Mouse (Mus musculus): ENCODE data around the gene Map2k5. TPM values are rescaled to one million over a fixed set of nuclear protein-coding genes. Genes with fewer than 3 reads are reported as not detected.

Gene Map2k5
- polyA plus RNA-seq, 1 experiment from 2014 or later, result 38.4 TPM

DNA sequence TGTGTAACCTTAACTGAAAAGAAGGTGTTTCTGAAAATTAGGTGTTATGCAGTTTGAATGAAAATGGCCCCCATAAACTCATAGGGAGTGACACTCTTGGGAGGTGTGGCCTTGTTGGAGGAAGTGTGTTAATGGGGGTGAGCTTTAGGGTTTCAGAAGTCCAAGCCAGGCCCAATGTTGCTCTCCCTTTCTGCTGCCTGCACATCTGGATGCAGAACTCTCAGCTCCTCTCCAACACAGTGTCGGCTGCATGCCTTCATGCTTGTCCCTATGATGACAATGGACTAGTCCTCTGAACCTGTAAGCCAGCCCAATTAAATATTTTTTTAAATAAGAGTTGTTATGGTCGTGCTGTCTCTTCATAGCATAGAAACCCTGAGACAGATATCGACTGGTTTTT is 2.6 kb upstream of the Map2k5 start:
- no peak for ATAC-seq (ENCODE audit: low FRiP score, low TSS enrichment)
- 83% methylated on average over 3 of the region's 3 CpGs for WGBS

DNA sequence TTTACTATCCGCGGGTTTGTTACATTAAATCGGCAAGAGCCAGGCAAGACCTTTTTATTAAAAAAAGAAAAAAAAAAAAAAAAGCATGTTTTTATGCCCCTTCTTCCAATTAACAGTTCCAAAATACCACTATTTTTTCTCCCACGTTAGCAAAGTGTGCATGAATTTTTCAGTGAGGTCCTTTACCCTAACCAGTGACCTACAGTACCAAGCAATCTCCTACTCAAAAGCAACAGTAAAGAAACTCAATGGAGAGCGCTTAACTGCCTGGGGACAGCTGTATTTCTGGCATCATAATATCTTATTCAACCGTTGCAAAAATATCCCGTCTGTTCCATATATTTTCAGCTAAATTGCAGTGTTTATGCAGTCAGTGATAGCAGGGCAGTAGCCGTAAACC is 472 bp upstream of the Map2k5 start:
- peaks cover 5% of the 10 kb centered on the region; the same call in 1 of the 2 replicates for H3K36me3 ChIP-seq (ENCODE audit: insufficient read depth, low read length)
- peak overlapping the region; percentile 97 for H3K9ac ChIP-seq (replicated peaks; ENCODE audit: low read length)
- WGBS, result 16% methylated on average over 8 of the region's 8 CpGs
- ATAC-seq (ENCODE audit: low FRiP score, low TSS enrichment), result no peak
- H3K27me3 ChIP-seq (ENCODE audit: insufficient read depth, low read length), result no peaks in the 10 kb centered on the region
- peak overlapping the region; percentile 77 for H3K4me3 ChIP-seq (ENCODE audit: low read length)
- no peaks in the 10 kb centered on the region for H3K9me3 ChIP-seq (ENCODE audit: low read length)
- peaks cover 23% of the 10 kb centered on the region for H3K4me1 ChIP-seq (ENCODE audit: insufficient read depth, low read length)
- peak overlapping the region; percentile 92 for H3K27ac ChIP-seq (ENCODE audit: low read length)
- peak overlapping the region; percentile 73 for H3K4me2 ChIP-seq (replicated peaks; ENCODE audit: low read depth, low read length)

More for the DNA sequence above, 2.6 kb upstream of the Map2k5 start:
- H3K4me1 ChIP-seq (ENCODE audit: insufficient read depth, low read length), result peaks cover 22% of the 10 kb centered on the region
- H3K36me3 ChIP-seq (ENCODE audit: insufficient read depth, low read length), result no peaks in the 10 kb centered on the region
- no peak overlapping the region for H3K27ac ChIP-seq (ENCODE audit: low read length)
- H3K9me3 ChIP-seq (ENCODE audit: low read length), result no peaks in the 10 kb centered on the region
- no peak overlapping the region for H3K9ac ChIP-seq (replicated peaks; ENCODE audit: low read length)
- no peak overlapping the region for H3K4me3 ChIP-seq (ENCODE audit: low read length)
- no peaks in the 10 kb centered on the region for H3K27me3 ChIP-seq (ENCODE audit: insufficient read depth, low read length)
- no peak overlapping the region for H3K4me2 ChIP-seq (replicated peaks; ENCODE audit: low read depth, low read length)

DNA sequence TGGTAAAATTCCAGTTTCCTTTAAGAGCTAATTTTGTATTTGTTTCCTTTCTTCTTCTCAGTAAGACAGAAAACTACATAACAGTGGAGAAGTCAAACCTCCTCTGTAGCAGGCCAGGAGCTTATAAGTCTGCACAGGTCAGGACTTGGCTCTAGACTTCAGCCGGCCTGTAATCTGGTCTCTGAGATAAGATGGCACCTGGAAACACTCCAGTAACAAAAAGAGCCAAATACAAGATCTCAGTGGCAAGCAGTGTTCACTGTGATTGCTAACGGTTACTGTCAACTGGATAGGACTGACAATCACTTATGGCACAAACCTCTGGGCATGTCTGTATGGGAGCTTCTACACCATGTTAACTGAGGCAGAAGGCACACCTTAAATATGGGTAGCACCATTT is 4.4 kb downstream of the Map2k5 start:
- peaks cover 19% of the 10 kb centered on the region for H3K4me1 ChIP-seq (ENCODE audit: insufficient read depth, low read length)
- no peaks in the 10 kb centered on the region for H3K27me3 ChIP-seq (ENCODE audit: insufficient read depth, low read length)
- H3K27ac ChIP-seq (ENCODE audit: low read length), result no peak overlapping the region
- H3K36me3 ChIP-seq (ENCODE audit: insufficient read depth, low read length), result peaks cover 14% of the 10 kb centered on the region
- H3K9ac ChIP-seq (replicated peaks; ENCODE audit: low read length), result no peak overlapping the region
- no peaks in the 10 kb centered on the region for H3K9me3 ChIP-seq (ENCODE audit: low read length)
- no peak overlapping the region for H3K4me3 ChIP-seq (ENCODE audit: low read length)
- no peak overlapping the region for H3K4me2 ChIP-seq (replicated peaks; ENCODE audit: low read depth, low read length)
- 95% methylated on average over 2 of the region's 2 CpGs for WGBS
- ATAC-seq (ENCODE audit: low FRiP score, low TSS enrichment), result no peak

DNA sequence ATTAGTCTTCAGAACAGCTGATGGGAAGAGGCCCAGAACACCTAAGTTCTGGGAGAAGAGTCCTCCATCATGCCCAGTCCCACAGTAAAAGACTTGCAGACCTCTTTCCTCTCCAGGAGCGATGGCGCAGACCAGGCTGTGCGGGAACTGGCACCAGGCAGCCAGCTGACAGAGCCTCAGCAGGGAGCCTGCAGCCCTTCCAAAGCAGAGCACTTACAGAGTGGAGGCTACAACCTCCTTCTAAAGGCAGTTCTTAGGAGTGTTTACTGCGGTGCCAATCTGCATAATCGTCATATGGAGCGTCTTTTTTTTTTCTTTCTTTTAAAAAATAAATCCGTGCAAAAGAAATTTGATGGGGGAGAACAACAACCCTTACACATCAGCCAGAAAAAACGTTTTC is 5.2 kb downstream of the Map2k5 start:
- 75% methylated on average over 8 of the region's 8 CpGs for WGBS
- H3K4me1 ChIP-seq (ENCODE audit: insufficient read depth, low read length), result peaks cover 19% of the 10 kb centered on the region
- no peak overlapping the region for H3K27ac ChIP-seq (ENCODE audit: low read length)
- H3K27me3 ChIP-seq (ENCODE audit: insufficient read depth, low read length), result no peaks in the 10 kb centered on the region
- ATAC-seq (ENCODE audit: low FRiP score, low TSS enrichment), result no peak
- no peak overlapping the region for H3K4me2 ChIP-seq (replicated peaks; ENCODE audit: low read depth, low read length)
- peaks cover 14% of the 10 kb centered on the region for H3K36me3 ChIP-seq (ENCODE audit: insufficient read depth, low read length)
- no peak overlapping the region for H3K4me3 ChIP-seq (ENCODE audit: low read length)
- no peak overlapping the region for H3K9ac ChIP-seq (replicated peaks; ENCODE audit: low read length)
- H3K9me3 ChIP-seq (ENCODE audit: low read length), result no peaks in the 10 kb centered on the region

DNA sequence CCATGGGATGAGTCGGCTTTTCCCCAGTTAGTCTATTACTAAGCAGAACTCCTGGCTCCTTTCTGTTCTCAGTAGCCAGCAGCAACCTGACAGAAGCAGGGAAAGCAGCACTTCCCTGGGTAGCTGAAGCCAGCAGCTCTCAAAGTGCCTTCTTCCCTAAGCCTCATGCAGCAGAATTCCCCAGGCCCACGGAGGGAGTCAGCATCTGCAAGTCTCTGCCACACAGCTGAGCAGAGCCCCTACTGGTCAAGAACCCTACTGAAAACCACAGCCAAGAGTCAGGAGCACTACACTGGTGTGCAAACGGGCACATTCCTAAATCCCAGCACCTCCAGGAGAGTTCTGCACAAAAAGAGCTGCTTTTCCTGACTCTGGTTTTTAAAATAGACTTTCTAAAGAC is 17.3 kb downstream of the Map2k5 start:
- Histone ChIP-seq H3K9ac (replicated peaks; ENCODE audit: low read length) (no peak overlapping the region), H3K9me3 (ENCODE audit: low read length) (peaks cover 3% of the 10 kb centered on the region), H3K4me1 (ENCODE audit: insufficient read depth, low read length) (0 out of 2 replicates have a peak, but pooled peaks cover 10% of the 10 kb centered on the region), H3K36me3 (ENCODE audit: insufficient read depth, low read length) (peaks cover 5% of the 10 kb centered on the region), H3K27me3 (ENCODE audit: insufficient read depth, low read length) (no peaks in the 10 kb centered on the region), H3K4me3 (ENCODE audit: low read length) (no peak overlapping the region), H3K27ac (ENCODE audit: low read length) (no peak overlapping the region), H3K4me2 (replicated peaks; ENCODE audit: low read depth, low read length) (no peak overlapping the region)
- 53% methylated on average over 3 of the region's 3 CpGs for WGBS
- no peak for ATAC-seq (ENCODE audit: low FRiP score, low TSS enrichment)

DNA sequence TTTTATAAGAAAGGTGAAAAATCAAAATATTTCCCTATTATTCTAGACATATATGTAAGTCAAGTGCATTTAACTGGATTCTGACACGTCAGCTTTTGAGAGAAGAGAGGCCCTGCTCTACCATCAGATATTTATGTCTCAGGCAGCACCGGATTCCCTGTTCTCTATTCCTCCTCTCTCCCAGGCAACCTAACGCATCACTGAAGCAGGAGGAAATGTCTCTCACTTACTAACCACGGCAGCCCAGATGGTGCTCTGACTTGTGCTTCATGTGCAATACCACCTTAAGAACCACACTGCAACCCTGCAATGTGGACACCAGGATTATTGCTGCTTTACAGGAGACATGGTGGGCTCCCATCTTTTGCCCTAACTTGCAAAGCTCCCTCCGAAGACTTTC is 18.7 kb downstream of the Map2k5 start:
- Histone ChIP-seq H3K27ac (ENCODE audit: low read length) (no peak overlapping the region), H3K4me2 (replicated peaks; ENCODE audit: low read depth, low read length) (no peak overlapping the region), H3K9ac (replicated peaks; ENCODE audit: low read length) (no peak overlapping the region), H3K4me3 (ENCODE audit: low read length) (no peak overlapping the region), H3K9me3 (ENCODE audit: low read length) (no peaks in the 10 kb centered on the region), H3K36me3 (ENCODE audit: insufficient read depth, low read length) (no peaks in the 10 kb centered on the region; the same call in 1 of the 2 replicates), H3K27me3 (ENCODE audit: insufficient read depth, low read length) (no peaks in the 10 kb centered on the region), H3K4me1 (ENCODE audit: insufficient read depth, low read length) (peaks cover 10% of the 10 kb centered on the region; the same call in 1 of the 2 replicates)
- no peak for ATAC-seq (ENCODE audit: low FRiP score, low TSS enrichment)
- whole genome bisulfite sequencing, result 87% methylated on average over 5 of the region's 5 CpGs

DNA sequence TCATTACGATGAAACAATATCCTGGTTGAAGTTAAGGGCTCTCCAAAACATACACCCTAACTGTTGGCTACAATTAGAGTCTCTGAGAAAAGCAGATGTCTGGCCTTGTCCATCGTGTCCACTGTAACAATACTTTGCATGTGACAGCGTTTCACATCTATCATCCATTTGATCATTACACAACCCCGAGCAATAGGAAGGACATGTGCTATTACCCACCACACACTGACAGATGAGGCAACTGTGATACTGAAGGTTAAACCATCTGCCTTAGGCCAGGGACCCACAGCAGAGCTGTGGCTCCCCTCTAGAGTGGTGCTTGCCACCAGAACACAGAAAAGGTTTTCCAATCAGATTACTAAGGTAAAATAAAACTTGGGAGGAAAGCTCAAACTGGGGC is 21.0 kb downstream of the Map2k5 start:
- WGBS, result 44% methylated on average over 4 of the region's 4 CpGs
- Histone ChIP-seq H3K9ac (replicated peaks; ENCODE audit: low read length) (no peak overlapping the region), H3K4me1 (ENCODE audit: insufficient read depth, low read length) (peaks cover 13% of the 10 kb centered on the region; the same call in 1 of the 2 replicates), H3K27ac (ENCODE audit: low read length) (no peak overlapping the region), H3K4me3 (ENCODE audit: low read length) (no peak overlapping the region), H3K4me2 (replicated peaks; ENCODE audit: low read depth, low read length) (no peak overlapping the region), H3K27me3 (ENCODE audit: insufficient read depth, low read length) (no peaks in the 10 kb centered on the region), H3K9me3 (ENCODE audit: low read length) (no peaks in the 10 kb centered on the region), H3K36me3 (ENCODE audit: insufficient read depth, low read length) (no peaks in the 10 kb centered on the region; the same call in 1 of the 2 replicates)
- ATAC-seq (ENCODE audit: low FRiP score, low TSS enrichment), result peak; percentile 31; the same call in 1 of the 2 replicates

DNA sequence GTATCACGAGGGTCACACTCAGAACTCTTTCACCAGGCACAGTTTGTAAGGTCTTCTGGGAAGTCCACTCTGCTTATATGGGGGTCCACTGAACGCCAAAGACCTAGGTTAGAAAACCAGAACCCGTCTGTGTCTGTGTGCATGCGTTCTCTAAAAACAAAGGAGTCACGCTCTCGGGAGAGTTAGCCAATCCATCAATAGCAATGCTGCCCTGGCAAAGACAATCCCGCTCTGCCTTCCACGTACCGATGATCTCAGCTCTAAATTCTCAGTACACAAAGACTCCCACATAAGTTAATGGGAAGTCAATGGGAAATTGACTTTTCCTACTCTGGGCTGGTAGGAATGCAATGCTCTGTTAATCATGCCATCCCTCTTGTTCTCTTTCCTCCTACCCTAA is 21.4 kb downstream of the Map2k5 start:
- no peaks in the 10 kb centered on the region; the same call in 1 of the 2 replicates for H3K36me3 ChIP-seq (ENCODE audit: insufficient read depth, low read length)
- no peak overlapping the region for H3K4me3 ChIP-seq (ENCODE audit: low read length)
- WGBS, result 34% methylated on average over 9 of the region's 9 CpGs
- no peak overlapping the region for H3K4me2 ChIP-seq (replicated peaks; ENCODE audit: low read depth, low read length)
- H3K27ac ChIP-seq (ENCODE audit: low read length), result no peak overlapping the region
- H3K9ac ChIP-seq (replicated peaks; ENCODE audit: low read length), result no peak overlapping the region
- peak; percentile 63 for ATAC-seq (ENCODE audit: low FRiP score, low TSS enrichment)
- H3K9me3 ChIP-seq (ENCODE audit: low read length), result no peaks in the 10 kb centered on the region
- peaks cover 13% of the 10 kb centered on the region; the same call in 1 of the 2 replicates for H3K4me1 ChIP-seq (ENCODE audit: insufficient read depth, low read length)
- H3K27me3 ChIP-seq (ENCODE audit: insufficient read depth, low read length), result no peaks in the 10 kb centered on the region

DNA sequence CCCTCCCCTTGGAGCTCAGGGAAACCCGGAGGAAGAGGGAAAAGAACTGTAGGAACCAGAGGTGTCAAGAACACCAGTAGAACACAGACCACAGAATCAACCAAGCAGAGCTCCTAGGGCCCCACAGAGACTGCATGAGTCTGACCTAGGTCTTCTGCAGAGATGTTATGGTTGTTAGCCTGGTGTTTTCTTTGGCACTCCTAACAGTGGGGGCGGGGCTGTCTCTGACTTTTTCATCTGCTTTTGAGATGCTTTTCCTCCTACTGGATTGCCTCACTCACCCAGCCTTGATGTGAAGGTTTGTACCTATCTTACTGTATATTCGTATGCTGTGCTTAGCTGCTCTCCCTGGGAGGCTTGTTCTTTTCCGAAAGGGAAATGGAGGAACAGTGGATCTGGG is 23.5 kb downstream of the Map2k5 start:
- no peak overlapping the region for H3K9ac ChIP-seq (replicated peaks; ENCODE audit: low read length)
- H3K4me2 ChIP-seq (replicated peaks; ENCODE audit: low read depth, low read length), result no peak overlapping the region
- no peak overlapping the region for H3K27ac ChIP-seq (ENCODE audit: low read length)
- 49% methylated on average over 4 of the region's 4 CpGs for WGBS
- peaks cover 13% of the 10 kb centered on the region; the same call in 1 of the 2 replicates for H3K4me1 ChIP-seq (ENCODE audit: insufficient read depth, low read length)
- H3K9me3 ChIP-seq (ENCODE audit: low read length), result no peaks in the 10 kb centered on the region
- no peaks in the 10 kb centered on the region for H3K27me3 ChIP-seq (ENCODE audit: insufficient read depth, low read length)
- H3K4me3 ChIP-seq (ENCODE audit: low read length), result no peak overlapping the region
- no peaks in the 10 kb centered on the region; the same call in 1 of the 2 replicates for H3K36me3 ChIP-seq (ENCODE audit: insufficient read depth, low read length)
- peak; percentile 54; the same call in 1 of the 2 replicates for ATAC-seq (ENCODE audit: low FRiP score, low TSS enrichment)

DNA sequence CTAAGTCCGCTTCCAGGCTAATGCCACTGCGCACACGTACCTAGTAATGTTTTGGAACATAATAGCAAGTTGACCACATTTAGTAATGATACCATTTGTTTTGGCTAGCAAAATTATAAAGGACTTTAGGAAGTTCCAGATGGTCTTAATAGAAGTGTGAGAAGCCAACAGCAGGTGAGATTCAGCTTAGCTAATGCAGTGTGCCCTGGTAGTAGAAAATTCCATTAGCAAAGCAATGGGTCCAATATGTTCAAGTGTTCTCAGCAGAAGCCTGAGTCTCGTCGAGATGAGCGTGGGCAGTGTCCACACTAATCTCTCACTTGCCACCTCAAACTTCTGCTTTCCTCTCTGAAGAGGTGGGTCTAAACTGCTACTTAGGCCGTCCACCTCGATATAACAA is 27.7 kb downstream of the Map2k5 start:
- 91% methylated on average over 8 of the region's 8 CpGs for WGBS
- ATAC-seq (ENCODE audit: low FRiP score, low TSS enrichment), result no peak
- Histone ChIP-seq H3K27ac (ENCODE audit: low read length) (no peak overlapping the region), H3K4me3 (ENCODE audit: low read length) (no peak overlapping the region), H3K36me3 (ENCODE audit: insufficient read depth, low read length) (no peaks in the 10 kb centered on the region), H3K4me2 (replicated peaks; ENCODE audit: low read depth, low read length) (no peak overlapping the region), H3K9me3 (ENCODE audit: low read length) (no peaks in the 10 kb centered on the region), H3K27me3 (ENCODE audit: insufficient read depth, low read length) (no peaks in the 10 kb centered on the region), H3K9ac (replicated peaks; ENCODE audit: low read length) (no peak overlapping the region), H3K4me1 (ENCODE audit: insufficient read depth, low read length) (peaks cover 24% of the 10 kb centered on the region)

Measured in kidney, embryonic 16.5 days (tissue).